Mouse (Mus musculus) common myeloid progenitor, adult 5-6 weeks (primary cell): ENCODE measurements around the gene Zfp526. TPM values are rescaled to one million over a fixed set of nuclear protein-coding genes. Genes with fewer than 3 reads are reported as not detected.

Experiments
- ATAC-seq: replicated peaks from 2 replicates; pipeline ENCODE4 v1.8.0; 2016; ENCODE audit warnings: low read depth, mild to moderate bottlenecking, moderate TSS enrichment, inconsistent platforms; ENCODE audit not compliant: poor library complexity, severe bottlenecking
- total RNA-seq: library from RNA; stranded (forward); fragments of 200-1000, 187-1606 nt; gene quantifications from 2 replicates; pipeline ENCODE4 v1.2.3, GENCODE M21; 2017

The Zfp526 gene
- total RNA-seq, 1 experiment from 2014 or later, result 10.2 TPM

DNA sequence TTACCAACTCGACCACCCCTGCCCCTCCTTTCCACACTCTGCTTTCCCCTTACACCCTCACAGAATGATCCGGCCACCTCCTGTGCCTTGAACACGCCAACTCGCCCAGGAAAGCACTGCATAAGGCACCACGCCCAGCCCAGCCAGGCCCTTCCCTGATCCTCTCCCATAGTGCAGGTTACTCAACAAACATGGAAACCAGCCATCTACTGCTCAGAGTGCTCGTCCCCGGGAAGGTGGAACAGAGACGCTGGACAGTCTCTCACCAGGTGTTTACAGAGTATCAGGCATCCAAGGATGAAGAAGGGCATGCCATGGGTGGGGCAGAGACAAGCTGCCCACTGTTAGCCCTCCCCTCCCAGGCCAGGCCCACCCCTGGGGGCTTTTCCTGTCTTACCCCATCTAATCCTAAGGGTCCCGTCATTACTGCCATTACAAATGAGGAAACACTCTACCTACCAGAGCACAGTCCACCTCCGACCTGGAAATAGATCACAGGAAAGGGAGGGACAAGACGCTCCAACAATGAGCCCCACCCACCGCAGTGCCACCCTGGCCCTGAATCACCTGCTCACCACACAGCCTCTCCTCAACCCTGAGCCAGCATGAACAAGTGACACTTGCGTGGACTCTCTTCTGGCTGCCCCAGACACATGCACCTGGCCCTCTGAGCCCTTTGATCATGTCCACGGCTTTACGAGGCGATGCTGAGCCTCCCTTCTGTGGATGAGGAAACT is 15.0 kb upstream of the Zfp526 start:
- no peak for ATAC-seq

DNA sequence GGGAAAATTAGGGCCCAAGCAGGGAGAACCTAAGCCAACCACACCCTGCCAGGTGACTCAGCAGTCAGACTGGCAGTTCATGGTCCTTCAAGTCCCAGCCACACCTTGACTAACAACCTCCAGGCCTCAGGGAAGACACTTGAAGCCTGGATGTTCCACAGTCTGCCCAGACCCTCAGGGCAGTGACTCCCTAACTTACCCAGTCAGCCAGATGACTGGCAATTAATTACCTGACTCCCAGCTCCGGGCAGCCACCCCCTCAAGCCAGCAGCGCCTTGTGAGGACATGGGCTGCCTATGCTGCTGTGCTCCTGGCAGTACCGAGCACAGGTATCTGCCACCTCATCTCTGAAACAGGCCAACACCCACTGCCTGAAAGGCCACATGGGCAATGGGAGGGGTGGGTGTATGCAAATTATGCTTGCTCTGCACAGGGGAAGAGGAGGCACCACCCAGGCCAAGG is 12.0 kb upstream of the Zfp526 start:
- ATAC-seq, result no peak

DNA sequence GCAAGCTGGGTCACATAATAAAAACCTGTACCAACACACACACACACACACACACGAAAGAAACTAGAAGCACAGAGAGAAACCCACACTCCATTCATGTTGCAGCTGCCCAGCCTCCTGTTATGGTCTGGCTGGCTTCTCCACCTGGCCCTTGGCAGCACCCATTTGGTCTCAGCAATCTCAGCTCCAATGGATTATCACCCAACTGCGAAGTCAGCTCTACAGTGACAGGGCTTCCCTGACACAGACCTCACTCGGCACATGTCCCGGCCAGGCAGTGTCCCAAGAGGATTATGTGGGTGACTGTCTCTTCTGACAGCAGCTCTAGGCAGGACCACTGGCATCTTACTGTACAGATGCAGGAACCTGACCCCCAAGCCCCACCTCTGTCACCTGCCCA is 10.7 kb upstream of the Zfp526 start:
- no peak for ATAC-seq

DNA sequence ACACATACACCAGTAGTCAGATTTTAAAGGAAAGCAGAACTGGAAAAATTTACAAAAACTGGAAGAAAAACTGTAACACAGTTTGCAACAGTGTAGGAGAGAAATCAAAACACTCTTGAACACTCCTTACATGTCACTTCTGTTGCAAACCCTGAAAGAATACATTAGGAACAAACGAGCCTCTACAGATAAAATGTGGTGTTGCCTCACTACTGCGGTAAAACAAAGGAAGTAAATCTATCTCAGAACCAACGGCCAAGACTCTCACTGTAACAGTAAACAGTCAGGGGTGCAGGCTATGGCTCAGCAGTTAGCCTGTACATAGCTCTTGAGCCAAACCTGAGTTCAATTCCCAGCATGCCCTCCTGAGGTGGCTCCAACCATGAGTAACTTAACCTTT is 8.1 kb upstream of the Zfp526 start:
- ATAC-seq, result peak; percentile 75

DNA sequence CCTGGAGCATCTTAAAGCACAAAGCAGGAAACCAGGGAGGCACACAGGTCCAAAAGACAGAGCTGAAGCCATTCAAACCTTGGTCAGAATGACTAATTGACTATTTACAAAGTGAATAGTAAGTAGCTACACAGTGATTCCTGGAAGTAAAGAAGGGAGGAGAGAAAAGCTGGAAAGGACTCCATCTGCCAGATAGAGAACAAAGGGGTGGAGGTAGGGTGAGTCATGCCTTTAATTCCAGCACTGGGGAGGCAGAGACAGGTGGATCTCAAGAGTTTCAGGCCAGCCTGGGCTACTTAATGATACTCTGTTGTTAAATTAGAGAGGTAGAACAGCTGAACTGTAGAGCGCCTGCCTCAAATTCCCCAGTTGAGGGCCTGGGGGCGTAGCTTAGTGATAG is 7.1 kb upstream of the Zfp526 start:
- ATAC-seq, result no peak

DNA sequence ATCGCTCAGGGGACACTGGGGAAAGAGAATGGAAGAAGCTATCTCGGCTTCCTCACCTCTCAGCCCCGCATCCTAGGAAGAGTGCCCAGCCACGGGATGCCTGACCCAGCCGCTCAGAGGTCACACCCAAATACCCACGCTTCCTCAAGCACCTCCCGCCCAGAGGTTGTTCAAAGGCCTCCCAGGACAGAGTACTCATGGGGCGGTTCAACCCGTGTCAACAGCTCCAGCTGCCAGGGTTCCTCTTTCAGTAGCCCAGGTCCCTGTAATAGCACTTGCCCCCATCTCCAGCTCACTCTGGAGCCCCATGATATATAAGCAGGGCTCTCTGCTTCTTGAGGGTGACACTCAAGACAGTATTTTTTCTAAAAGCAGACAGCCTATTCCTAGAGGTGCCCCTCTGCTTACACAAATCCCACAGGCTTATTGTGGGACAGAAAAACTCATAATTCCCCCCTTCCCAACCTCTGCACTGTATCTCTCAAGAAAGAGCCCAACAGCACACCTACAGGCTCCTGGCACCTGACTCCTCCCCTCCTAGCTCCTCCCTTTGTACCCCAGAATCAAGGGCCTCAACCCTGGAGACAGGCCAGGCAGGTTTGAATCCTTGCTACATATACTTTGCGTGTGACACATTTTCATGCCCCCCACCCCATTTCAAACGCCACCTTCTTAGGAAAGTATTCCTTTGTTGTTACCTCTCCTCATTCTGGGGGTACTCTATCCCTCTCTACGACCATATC is 3.4 kb upstream of the Zfp526 start:
- no peak for ATAC-seq

DNA sequence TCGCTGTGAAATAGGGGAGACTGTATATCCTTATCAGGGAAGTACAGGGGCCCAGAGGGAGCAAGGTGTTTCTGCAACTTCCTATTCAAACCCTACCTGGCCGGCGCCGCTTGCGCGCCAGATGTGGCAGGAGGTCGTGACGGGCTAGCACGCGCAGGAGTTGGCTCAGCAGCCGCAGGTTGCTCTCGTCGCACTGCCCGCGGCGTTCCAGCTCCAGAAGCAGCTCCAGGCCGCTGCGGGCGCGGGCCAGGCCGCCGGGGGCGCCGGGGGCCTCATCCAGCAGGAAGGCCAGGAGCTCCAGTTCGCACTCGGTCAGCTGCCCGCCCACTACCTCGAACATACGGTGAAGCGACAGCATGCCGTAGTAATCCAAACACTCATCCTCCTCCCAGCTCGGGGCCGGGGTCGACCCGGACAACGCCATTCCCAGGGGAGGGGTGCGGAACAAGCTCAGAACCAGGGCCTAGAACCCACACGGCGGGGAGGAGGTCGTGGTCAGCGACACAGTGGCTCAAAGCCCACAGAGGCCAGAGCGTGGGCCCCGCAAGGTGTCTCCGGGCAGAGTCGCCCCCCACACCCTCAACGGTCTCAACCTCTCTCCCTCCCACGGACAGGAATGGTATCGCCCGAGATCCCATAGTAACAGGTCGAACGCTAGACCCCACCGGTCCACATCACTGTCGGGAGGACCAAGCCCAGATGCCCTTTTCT is 2.4 kb upstream of the Zfp526 start:
- peak; percentile 15; the same call in 1 of the 2 replicates for ATAC-seq

DNA sequence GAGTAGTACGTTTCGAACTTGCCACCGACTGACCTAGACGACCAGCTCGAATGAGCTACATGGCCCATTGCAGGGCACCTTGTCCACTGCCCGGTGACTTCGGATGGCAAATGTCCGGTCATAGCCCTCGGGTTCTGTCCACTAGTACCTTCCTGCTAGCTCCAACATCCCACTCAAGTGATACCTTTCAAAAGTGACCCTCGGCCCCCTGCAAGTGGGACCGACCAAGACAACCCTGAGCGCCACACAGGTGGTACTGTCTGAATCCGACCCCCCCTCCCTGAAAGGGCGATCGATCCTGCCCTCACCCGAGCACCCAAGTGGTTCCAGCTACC is 1.8 kb upstream of the Zfp526 start:
- ATAC-seq, result no peak

DNA sequence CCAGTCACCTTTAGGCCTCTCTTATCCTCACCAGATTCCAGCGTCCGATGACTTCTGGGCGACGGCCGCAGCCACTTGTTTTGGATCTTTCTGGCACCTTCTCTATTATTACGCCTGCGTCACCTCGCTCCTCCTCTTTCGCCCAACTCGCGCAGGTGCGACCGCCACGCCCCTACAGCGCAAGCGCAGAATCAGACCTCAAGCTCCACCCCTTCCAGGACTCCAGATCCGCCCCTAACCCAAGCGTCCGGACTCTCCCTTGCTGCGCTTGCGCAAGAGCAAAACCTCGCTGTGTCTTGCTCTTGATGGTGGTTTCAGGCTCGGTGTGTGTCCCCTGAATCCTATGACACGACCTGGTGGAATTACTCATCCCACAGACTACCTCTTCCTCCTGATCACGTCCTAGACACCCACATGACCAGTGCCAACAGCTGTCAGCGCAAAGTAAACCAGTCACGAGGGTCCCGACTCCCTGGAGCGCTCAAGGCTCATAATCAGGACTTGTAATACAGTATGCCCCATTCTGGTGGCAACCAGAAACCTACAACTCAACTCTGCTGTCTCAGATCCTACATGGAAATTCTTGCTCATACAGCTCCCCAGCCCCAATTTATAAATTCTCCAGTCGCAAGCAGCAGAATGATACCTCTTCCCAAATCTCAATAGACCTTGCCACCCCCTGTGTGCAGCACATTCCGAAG is 1.3 kb upstream of the Zfp526 start:
- peak; percentile 64 for ATAC-seq

DNA sequence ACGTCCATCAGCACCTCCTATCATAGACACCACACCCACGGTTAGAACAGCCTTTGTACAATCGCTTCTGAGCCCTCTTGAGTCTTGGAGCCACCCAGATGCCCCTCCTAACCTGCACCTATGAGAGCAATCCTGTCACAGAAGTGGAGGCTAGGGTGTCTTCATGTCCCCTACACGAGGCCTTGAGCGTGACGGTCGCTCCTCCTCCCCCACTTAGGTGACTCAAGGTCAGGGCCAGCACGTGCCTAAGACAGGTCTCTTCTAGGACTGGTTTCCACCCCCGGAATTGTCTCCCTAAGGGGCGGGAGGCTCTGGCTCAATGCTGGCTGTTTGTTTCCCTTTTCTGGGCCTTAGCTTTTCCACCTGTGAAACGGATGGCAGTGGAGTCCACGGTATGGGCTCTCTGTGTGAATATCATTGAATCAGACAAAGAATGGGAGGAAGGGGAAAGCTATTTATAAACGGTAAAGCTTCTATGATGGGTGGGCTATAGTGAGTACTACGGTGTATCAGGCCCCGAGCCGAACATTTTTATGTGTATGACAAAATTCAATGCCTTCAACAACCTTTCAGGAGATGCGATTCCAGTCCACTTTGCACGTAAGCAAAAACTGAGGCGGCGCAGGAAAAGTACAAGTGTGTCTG is 646 bp upstream of the Zfp526 start, which contains the start of gene Dedd2:
Gene Dedd2 (minus strand): TSS at position 159 of the 645 bp plus-strand sequence.
- ATAC-seq, result no peak

DNA sequence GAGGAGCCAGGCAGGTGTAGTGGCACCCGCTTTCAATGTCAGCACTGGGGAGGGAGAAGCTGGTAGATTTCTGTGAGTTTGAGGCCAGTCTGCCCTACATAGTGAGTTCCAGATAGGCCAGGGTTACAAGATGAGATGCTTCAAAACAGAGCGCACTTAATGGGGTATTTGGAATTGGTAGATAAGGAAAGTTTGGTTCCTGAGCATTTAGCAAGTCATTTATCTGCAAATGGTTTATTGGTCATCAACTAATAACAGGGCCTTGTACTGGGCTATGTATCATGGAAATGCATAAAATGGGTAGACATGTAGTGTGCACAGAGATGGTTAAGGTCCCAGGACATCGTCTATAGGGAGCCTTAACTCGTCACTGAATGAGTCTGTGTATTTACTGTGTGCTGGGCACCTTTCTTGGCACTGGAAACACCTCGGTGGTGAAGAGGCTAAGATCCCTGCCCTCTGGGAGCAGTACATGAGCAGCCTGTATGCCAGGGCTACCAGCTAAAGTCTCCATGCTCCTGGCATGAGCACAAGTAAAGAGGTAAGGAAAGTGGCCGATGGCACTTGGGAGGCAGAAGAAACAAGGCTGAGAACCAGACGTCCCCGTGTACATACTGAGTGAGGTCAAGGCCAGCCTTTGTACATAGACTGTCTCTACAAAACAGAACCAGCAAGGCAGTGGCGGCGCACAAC is 1.2 kb downstream of the Zfp526 start:
- ATAC-seq, result no peak

DNA sequence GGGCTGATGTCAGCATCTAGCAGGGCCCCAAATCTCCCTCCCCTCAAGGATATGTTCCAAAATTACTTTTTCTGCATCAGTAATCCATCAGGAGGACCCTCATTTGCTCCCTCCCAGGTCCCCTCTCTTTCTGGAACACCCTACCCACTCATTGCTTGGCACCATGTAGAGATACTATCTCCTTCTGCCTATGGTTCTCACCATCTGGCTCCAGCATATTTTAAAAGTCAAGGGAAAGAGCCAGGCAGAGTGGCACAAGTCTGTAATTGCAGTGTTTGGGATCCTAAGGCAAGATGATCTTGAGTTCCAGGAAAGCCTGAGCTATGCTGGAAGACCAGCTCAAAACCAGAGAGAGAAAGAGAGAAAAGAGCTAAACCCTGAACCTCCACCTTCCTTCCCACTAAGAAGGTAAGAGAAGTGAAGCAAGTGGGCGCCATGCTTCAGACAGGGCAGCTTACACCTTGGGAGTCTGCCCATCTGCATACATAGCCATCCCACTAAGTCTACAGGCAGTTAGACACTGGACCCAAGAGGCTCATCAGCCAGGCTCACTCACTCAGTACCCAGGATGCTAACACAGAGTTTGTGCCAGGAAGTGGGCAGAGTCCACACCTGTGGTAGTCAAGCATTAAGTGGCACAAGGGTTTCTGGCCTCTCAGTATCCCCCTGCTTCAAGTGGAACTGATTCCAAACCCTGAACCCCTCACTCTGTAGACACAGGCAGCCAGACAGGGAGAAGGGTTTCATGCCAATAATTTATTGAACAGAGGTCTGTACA is 6.5 kb downstream of the Zfp526 start:
- no peak for ATAC-seq

DNA sequence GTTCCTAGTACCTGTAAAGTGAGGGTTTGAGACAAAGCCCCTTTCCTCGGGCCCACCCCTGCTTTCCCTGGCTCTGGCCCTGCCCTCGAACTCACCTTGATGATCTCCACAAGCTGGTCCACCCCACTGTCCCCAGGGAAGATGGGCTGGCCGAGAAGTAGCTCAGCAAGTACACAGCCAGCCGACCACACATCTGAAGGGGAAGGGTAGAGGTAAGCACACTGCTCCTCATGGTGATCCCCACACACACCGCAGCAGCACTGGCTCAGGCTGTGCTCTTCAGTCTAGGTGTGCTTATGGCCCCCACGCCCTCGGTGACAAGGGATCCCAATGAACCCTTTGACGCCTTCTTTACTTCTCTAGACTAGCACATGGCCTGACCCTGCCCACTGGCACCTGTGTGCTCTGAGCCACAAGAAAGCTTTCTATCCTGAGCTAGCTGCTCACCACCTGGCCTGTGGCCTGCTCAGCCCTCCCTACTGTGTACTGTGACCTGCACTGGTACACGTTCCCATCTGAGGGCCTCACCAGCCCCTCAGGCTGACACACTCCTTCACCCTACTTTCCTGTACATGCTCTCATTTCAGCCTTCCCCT is 9.6 kb downstream of the Zfp526 start:
- ATAC-seq, result no peak

DNA sequence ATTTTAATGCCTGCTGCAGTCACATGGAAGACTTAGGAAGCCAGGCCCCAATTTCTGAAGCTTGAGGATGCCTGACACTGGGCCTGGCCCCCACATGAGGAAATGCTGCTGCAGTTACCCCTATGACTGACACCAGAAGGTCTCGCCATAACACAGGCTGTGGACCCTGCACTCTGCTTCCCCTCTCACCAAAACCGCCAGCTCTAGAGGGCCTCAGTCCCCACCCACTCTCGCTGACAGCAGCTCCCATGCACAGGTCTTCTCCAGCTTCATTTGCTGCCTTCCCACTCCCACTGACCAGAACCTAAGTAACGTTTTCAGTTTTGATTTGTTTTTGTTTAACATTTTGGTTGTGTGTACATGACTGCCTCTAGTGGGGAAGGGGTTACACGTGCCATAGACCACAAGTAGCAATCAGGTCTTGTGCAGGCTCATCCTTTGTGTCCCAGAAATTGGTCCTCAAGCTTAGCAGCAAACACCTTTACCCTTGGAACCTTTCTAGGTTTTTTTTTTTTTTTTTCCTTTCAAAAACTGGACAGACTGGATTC is 10.9 kb downstream of the Zfp526 start:
- no peak for ATAC-seq

DNA sequence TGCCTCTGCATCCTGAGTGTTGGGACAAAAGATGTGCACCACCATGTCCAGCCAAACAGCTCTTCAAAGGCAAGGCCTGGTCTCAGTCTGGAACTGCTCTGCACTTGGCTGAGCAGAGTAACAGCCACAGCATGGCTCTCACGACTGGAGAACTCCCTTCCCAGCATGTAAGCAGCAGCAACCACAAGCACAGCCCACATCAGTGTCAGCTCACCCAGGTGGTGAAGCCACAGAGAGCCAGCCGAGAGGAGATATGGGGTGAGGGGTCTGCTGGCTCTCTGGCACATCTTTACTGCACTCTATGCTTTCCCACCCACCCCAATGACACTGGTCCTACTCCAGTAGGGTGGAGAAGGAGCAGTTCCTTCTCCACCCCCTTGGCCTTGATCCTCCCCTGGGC is 11.8 kb downstream of the Zfp526 start:
- ATAC-seq, result no peak

DNA sequence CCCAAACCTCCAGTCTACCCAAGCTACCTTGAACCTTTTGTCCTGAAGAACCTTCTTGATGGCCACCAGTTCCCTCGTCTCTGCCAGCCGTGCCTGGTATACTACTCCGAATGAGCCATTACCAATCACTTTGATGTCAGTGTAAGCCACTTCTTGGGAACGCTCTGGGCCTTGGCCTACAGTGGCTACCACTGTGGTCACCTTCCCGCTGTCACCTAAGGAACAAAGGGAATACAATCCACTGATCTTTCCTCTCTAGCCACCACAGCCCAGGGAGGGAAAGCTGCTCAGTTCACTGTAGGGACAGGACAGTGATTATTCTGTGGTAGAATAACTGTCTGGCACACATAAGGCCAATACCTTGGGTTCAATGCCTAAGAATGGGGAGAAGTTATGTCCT is 14.3 kb downstream of the Zfp526 start:
- ATAC-seq, result no peak

DNA sequence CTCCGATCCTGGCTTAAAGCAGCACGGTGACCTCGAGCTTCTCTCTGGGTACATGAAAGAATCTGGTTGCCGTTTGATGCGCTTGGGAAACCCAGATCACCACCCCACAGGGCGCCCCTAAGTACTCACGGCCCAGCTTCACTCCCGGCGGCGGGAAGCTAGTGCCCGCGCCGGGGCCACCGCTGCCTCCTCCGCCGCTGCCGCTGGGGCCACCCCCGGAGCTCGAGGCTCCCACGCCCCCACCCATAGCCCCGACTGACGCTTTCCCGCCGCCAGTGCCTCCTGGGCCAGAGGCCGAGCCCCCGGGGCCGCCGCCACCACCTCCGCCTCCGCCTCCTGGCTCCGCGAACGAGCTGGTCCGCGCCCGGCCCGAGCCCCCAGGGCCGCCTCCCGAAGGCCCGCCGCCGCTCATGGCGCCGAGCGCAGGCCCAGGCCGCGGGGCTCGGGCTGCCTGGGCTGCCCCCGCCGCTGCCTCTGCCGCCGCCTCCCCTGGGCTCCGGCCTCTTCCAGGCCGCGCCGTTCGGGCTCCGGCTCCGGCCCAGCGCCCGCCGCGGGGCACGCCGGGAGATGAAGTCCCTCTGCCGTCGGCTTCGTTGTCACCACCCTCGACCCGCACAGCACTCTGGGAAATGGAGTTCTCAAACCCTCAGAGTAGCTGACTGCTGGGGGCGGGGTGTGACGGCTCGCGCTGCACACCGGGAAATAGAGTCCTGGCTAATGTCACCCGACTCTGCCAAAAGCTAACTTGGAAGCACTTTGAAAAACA is 16.2 kb downstream of the Zfp526 start, which contains the start of gene Gsk3a:
Gene Gsk3a (minus strand): TSS at position 603 of the 766 bp plus-strand sequence.
- ATAC-seq, result peak; percentile 75
